Mouse (Mus musculus) urinary bladder, postnatal 36 days (tissue): Measurements from ENCODE around the gene Nid2.

Source experiments
- DNase-seq, 2 experiments: peaks; one replicate each; pipeline ENCODE4 v3.0.0; 2022; ENCODE audit warnings: low spot score in 2 of 2, mixed read lengths in 1 of 2

The Nid2 gene

DNA sequence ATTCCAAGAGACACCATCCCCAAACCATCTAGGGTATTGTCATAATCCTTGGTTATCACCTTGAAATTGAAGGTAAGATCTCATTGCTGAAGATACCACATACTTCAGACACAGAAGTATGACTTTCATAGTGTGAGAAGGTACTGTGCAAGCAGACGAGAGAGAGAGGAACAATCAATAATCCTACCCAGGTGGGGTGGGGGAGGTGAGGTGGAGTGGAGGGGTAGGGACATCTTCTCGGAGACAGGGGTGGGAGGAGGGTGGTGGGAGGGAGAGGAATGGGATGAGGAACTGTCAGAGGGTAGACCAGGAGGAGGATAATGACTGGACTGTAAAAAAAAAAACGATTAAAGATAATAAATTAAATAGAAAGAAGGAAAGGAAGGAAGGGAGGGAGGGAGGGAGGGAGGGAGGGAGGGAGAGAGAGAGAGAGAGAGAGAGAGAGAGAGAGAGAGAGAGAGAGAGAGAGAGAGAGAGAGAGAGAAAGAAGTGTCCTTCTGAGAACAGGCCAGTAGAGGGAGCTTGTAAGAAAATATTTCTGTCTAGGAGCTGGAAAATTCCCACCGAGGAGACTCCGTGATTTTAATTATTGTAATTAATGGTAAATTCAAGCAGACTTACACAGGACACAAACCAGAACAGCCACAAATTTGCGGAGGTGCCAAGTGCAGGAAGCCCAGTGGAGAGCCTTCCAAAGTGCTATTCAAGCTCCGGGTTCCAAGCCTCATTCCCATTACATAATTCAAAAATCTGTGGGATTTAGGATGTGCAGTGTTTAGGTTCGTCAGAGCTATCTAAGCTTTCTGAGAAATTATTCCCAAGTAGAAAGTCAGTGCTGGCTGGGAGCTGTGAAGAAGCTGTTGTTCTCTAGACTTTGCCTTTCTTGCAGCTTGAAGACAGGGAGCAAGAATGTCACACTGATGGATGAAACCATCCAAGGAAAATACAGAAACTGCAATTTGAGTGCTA, 108.0 kb downstream of the Nid2 start:
- no peak for DNase-seq

DNA sequence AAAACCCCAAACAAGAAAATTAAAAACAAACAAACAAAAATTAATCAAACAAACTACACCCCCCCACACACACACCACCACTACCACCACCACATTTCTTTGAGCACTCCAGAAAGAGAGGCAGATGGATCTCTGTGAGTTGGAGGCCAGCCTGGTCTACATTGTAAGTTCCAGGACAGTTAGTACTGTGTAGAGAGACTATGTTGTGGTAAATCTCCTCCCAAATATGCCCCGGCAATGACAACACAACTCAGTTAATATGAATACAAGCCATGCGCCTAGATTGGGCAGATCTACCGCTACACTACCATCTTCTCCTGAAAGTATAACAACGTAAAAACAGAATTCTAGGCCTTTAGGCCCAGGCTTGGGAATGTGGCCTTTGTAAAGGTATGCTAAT, 109.2 kb downstream of the Nid2 start:
- DNase-seq = no peak
